Mouse (Mus musculus): ENCODE results near the gene Lmo4.

DNA sequence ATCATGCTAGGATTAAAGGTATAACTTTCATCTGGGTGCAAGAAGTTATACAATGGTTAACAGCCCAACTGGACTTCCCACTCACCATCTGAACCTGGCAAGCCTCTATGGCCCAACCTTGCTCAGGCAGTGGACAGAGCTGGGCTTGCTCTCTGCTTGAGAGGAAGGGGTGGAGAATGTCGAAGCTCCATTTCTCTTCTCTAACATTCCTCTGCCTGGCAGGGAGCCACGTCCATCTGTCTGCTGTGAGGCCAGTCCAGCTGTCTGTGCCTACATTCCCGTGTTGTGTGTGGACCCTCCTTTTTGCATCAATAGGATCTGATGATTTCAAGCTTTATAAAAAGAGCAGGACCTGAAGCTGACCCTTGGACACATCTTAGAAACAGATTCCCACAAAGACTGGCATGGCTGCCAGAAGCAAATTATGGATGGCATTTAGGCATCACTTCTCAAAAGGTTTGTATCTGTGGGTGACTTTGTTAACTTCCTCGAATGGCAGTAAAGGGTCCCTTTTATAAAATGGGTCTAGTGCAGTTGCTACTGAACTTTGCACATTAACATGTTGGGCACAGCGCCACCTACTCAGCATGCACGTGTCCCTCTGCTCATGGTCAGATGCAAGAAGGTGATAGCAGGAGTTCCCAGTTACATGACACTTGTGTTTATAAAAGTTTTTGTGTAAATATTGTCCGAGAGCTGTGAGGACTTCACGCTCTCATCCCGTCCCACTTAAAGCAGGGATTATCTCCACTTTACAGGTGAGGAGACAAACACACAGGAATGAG, 20.6 kb upstream of the Lmo4 start:
- TF ChIP-seq CTCF (IDR thresholded peaks at IDR 0.05) (no peak), EP300 (IDR thresholded peaks at IDR 0.05) (no peak)

Data from lung, postnatal 0 days (tissue).